26 mouse cellular contexts compared by ENCODE assay signal in the genomic region with DNA sequence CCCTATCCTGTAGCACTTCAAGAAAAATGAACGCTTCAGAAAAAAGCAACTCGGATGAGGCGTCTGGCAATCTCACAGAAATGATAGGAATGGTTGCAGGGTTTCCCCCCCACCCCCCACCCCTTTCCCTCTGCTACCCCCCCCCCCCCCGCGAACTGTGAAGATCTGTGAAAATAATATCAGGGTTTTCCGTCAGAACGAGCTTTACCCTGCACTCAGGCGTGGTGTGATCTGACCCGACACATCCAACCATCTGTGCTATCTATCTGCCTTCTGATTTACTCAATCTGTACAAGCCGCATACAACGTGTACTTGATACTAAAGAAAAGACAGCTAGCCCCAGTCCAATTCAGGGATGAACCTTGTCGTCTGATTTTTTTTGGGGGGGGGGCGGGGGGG. TPM values are rescaled to one million over a fixed set of nuclear protein-coding genes. Genes with fewer than 3 reads are reported as not detected.
A peak's percentile ranks its signal among the peaks of the same experiment; 100 is the strongest.
DNase-seq lines count a peak whose midpoint lies in the region; ATAC-seq and TF ChIP-seq lines count a peak whose summit lies in the region.
"Had no signal": no experiment of that assay in that cellular context is flagged by ENCODE, and none has a peak within 500 bp of the region (broad histone marks: within the 10 kb centered on the region; RNA-seq: fewer than 3 reads in every experiment).

No protein-coding gene starts in this region.

- 5% methylated on average over 11 of the region's 13 CpGs for WGBS in hindbrain, embryonic 11.5 days
- WGBS in hindbrain, postnatal 0 days: 3% methylated on average over 13 of the region's 13 CpGs

- H3K4me2 ChIP-seq in hindbrain, embryonic 11.5 days (replicated peaks; ENCODE audit: low read depth, low read length): no peak overlapping the region
- H3K4me2 ChIP-seq in hindbrain, postnatal 0 days (ENCODE audit: low read depth, low read length): no peak overlapping the region
- H3K4me2 ChIP-seq: embryonic facial prominence, embryonic 12.5 days; forebrain, embryonic 15.5 days; hindbrain, embryonic 13.5 days; intestine, embryonic 15.5 days had no signal

- peak; percentile 30 for DNase-seq in embryo, embryonic 10 days (ENCODE audit: low spot score)
- DNase-seq in embryo, embryonic 11 days: no peak
- peak; percentile 21 for DNase-seq in hindbrain, embryonic 11.5 days (ENCODE audit: low spot score)
- DNase-seq in hindbrain, postnatal 0 days (ENCODE audit: low spot score): no peak
- DNase-seq in brain, embryonic 14.5 days (ENCODE audit: low read depth): peak; percentile 34
- no peak for DNase-seq in liver
- no peak for DNase-seq in right cerebral cortex, postnatal 25 days
- DNase-seq: adrenal gland, postnatal 14 days; cerebellum, adult 18-20 months; gastrocnemius, postnatal 36 days; heart, adult 11 months; heart, postnatal 4 days had no signal

- no peak for TF ChIP-seq POLR2A in brain, embryonic 14.5 days (IDR thresholded peaks at IDR 0.05; ENCODE audit: borderline replicate concordance, extremely low read depth, insufficient read depth, insufficient read length, poor library complexity, severe bottlenecking)

- H3K9ac ChIP-seq in hindbrain, embryonic 11.5 days (ENCODE audit: low read depth, low read length): no peak overlapping the region
- no peak overlapping the region for H3K9ac ChIP-seq in hindbrain, postnatal 0 days (replicated peaks; ENCODE audit: low read length)
- H3K9ac ChIP-seq: embryonic facial prominence, embryonic 12.5 days; forebrain, embryonic 15.5 days; hindbrain, embryonic 13.5 days; intestine, embryonic 15.5 days had no signal

- TF ChIP-seq CTCF in hindbrain, postnatal 0 days (IDR thresholded peaks at IDR 0.05; ENCODE audit: low read depth): no peak
- no peak for TF ChIP-seq CTCF in brain, embryonic 14.5 days (IDR thresholded peaks at IDR 0.05; ENCODE audit: borderline replicate concordance, extremely low read depth, insufficient read depth, insufficient read length)

- H3K9me3 ChIP-seq in hindbrain, embryonic 11.5 days (ENCODE audit: control insufficient read depth, low read length): no peaks in the 10 kb centered on the region
- H3K9me3 ChIP-seq in hindbrain, postnatal 0 days (ENCODE audit: low read length): no peaks in the 10 kb centered on the region
- H3K9me3 ChIP-seq: embryonic facial prominence, embryonic 12.5 days; forebrain, embryonic 15.5 days; heart, embryonic 10.5 days; hindbrain, embryonic 13.5 days; intestine, embryonic 15.5 days had no signal

- ATAC-seq in hindbrain, embryonic 11.5 days (ENCODE audit: low FRiP score): no peak
- ATAC-seq in hindbrain, postnatal 0 days: no peak
- ATAC-seq: activated CD4-positive, CD25-positive, alpha-beta regulatory T cell, adult 4 months; forebrain, embryonic 15.5 days; intestine, embryonic 15.5 days; Patski had no signal

- H3K36me3 ChIP-seq in hindbrain, embryonic 11.5 days (ENCODE audit: control insufficient read depth, insufficient read depth, low read length): no peaks in the 10 kb centered on the region
- H3K36me3 ChIP-seq in hindbrain, postnatal 0 days (ENCODE audit: insufficient read depth, low read length): no peaks in the 10 kb centered on the region
- H3K36me3 ChIP-seq: embryonic facial prominence, embryonic 12.5 days; forebrain, embryonic 15.5 days; heart, embryonic 10.5 days; hindbrain, embryonic 13.5 days; intestine, embryonic 15.5 days had no signal

- H3K4me3 ChIP-seq in hindbrain, embryonic 11.5 days (ENCODE audit: low read depth, low read length): no peak overlapping the region
- no peak overlapping the region for H3K4me3 ChIP-seq in hindbrain, postnatal 0 days (ENCODE audit: low read length)
- H3K4me3 ChIP-seq: embryonic facial prominence, embryonic 12.5 days; forebrain, embryonic 15.5 days; heart, embryonic 10.5 days; hindbrain, embryonic 13.5 days; intestine, embryonic 15.5 days had no signal

- H3K27me3 ChIP-seq in hindbrain, embryonic 11.5 days (ENCODE audit: control insufficient read depth, insufficient read depth, low read length): peaks cover 76% of the 10 kb centered on the region
- H3K27me3 ChIP-seq in hindbrain, postnatal 0 days (ENCODE audit: insufficient read depth, low read length): peaks cover 75% of the 10 kb centered on the region

- no peak overlapping the region for H3K27ac ChIP-seq in hindbrain, embryonic 11.5 days (ENCODE audit: low read depth, low read length)
- H3K27ac ChIP-seq in hindbrain, postnatal 0 days: no peak overlapping the region
- H3K27ac ChIP-seq: embryonic facial prominence, embryonic 12.5 days; forebrain, embryonic 15.5 days; heart, embryonic 10.5 days; hindbrain, embryonic 13.5 days; intestine, embryonic 15.5 days had no signal

- peaks cover 4% of the 10 kb centered on the region; the same call in 1 of the 2 replicates for H3K4me1 ChIP-seq in hindbrain, embryonic 11.5 days (replicated peaks; ENCODE audit: control insufficient read depth, insufficient read depth, low read length)
- no peaks in the 10 kb centered on the region for H3K4me1 ChIP-seq in hindbrain, postnatal 0 days (ENCODE audit: insufficient read depth, low read length)

RNA-seq across cellular contexts. Expression of a gene that starts 1.5 kb away (rescaled TPM):
- 0.09 TPM in 1 of 2 replicates, not detected in the other for polyA plus RNA-seq in hindbrain, embryonic 11.5 days (2014; fragmentation: Nextera tagmentation; extraction: Ambion mirVana)
- total RNA-seq in hindbrain, postnatal 0 days (2014; rRNA removed): 0.22 TPM in 1 of 2 replicates, not detected in the other
- not detected in 2 replicates for polyA plus RNA-seq in hindbrain, postnatal 0 days (2015; fragmentation: Nextera tagmentation; extraction: Ambion mirVana)
- 0.74 and 0.98 TPM in 2 replicates for polyA plus RNA-seq in brain, embryonic 14.5 days (2012; rRNA removed)
- total RNA-seq: adrenal gland, adult 18-20 months; adrenal gland, postnatal 14 days; common myeloid progenitor, adult 5-6 weeks; gastrocnemius, adult 8-10 months; gastrocnemius, postnatal 36 days; heart, postnatal 10 days; heart, postnatal 4 days; MEL had no signal
- polyA plus RNA-seq: C2C12; heart, embryonic 10.5 days; heart, embryonic 14.5 days; hindbrain, embryonic 13.5 days; intestine, embryonic 15.5 days; Patski had no signal

RNA-seq across cellular contexts. Expression of a gene that starts 2.4 kb away (rescaled TPM):
- polyA plus RNA-seq in hindbrain, embryonic 11.5 days (2014; fragmentation: Nextera tagmentation; extraction: Ambion mirVana): 2.1 TPM in 2 replicates
- total RNA-seq in hindbrain, postnatal 0 days (2014; rRNA removed): 1.7 and 3.7 TPM in 2 replicates
- 7.9 and 8.8 TPM in 2 replicates for polyA plus RNA-seq in hindbrain, postnatal 0 days (2015; fragmentation: Nextera tagmentation; extraction: Ambion mirVana)
- polyA plus RNA-seq in brain, embryonic 14.5 days (2012; rRNA removed): 6.3 and 6.7 TPM in 2 replicates
- total RNA-seq: MEL had no signal
- polyA plus RNA-seq: C2C12, Patski had no signal

Comparison
In these comparisons a context has a peak if more than half of its experiments do, and no peak if none do; other contexts are left out.
1. DNase-seq: peak in embryo, embryonic 10 days (single experiment), hindbrain, embryonic 11.5 days (single experiment) and brain, embryonic 14.5 days (single experiment); none in embryo, embryonic 11 days (single experiment), hindbrain, postnatal 0 days (single experiment), liver (single experiment) and right cerebral cortex, postnatal 25 days (single experiment).